Mouse (Mus musculus) C2C12 (cell line): ENCODE measurements around the gene Hs6st1.

Source experiments
- CEBPB ChIP-seq: IDR thresholded peaks from one replicate; pipeline ENCODE4 v1.6.1; 2011; ENCODE audit warnings: low read depth, mild to moderate bottlenecking, control low read depth, moderate library complexity
- CTCF ChIP-seq: IDR thresholded peaks from one replicate; pipeline ENCODE4 v1.5.1; 2011; ENCODE audit not compliant: control insufficient read depth, insufficient read depth, insufficient read length
- FOSL1 ChIP-seq: IDR thresholded peaks from one replicate; pipeline ENCODE4 v1.8.0; 2011; ENCODE audit warnings: mild to moderate bottlenecking, low read length; ENCODE audit not compliant: poor library complexity, insufficient read depth, severe bottlenecking
- MAX ChIP-seq: IDR thresholded peaks from one replicate; pipeline ENCODE4 v1.6.1; 2011; ENCODE audit warnings: mild to moderate bottlenecking, control low read depth
- MYOD1 ChIP-seq: IDR thresholded peaks from one replicate; pipeline ENCODE4 v1.6.1; 2011; ENCODE audit warnings: low read depth; ENCODE audit not compliant: control insufficient read depth, insufficient read length
- MYOG ChIP-seq: IDR thresholded peaks from one replicate; pipeline ENCODE4 v1.6.1; 2011; ENCODE audit not compliant: control insufficient read depth, insufficient read length; ENCODE audit errors: extremely low read depth
- USF1 ChIP-seq: IDR thresholded peaks from one replicate; pipeline ENCODE4 v1.6.1; 2011; ENCODE audit warnings: low read depth, mild to moderate bottlenecking, control low read depth, moderate library complexity

GRCm38 (mm10) chr1:36145050-36145449, 76.8 kb downstream of the Hs6st1 start:
- TF ChIP-seq CTCF (no peak), CEBPB (no peak), MYOD1 (no peak), USF1 (no peak), MAX (no peak), MYOG (no peak), FOSL1 (no peak)
